Mouse (Mus musculus): ENCODE measurements around the gene Gm5868.

DNA sequence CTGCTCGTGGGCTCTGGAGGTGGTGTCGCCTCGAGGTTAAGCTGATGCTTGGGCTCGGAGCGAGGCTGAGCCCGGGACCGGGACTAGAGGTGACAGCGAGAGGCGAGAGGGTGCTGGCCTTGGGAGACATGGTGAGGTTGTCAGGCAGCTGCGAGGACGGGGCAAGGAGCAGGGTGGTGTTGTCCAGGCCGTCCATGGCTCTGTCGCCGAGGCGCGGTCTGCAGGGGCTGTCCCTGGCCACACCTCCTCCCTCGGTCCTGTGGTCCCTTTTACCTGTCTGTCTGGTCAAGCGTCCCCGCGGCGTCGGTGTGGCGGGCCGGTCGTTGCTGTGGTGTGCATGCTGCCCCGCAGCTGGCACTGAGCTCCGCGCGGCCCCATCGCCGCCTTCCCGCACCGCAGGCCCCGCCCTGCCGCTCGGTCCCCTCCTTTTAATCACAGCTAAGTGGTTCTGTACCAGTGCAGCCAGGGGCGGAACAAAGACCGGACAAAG, at the start of gene Gm5868:
- no peak for TF ChIP-seq POLR2A (IDR thresholded peaks at IDR 0.05; ENCODE audit: borderline replicate concordance, extremely low read depth, insufficient read depth, insufficient read length, poor library complexity, severe bottlenecking)
- TF ChIP-seq CTCF (IDR thresholded peaks at IDR 0.05; ENCODE audit: borderline replicate concordance, extremely low read depth, insufficient read depth, insufficient read length) = no peak
